Mouse (Mus musculus) kidney, adult 2 months (tissue): ENCODE data around the gene Cdk5r2.

Experiments
- CTCF ChIP-seq: fragments of 200-500 bp; conservative IDR thresholded peaks from 2 replicates; pipeline ENCODE4 v1.5.1; 2011; ENCODE audit warnings: low read depth, mild to moderate bottlenecking, control low read depth, low read length, moderate library complexity, mixed read lengths; ENCODE audit not compliant: insufficient read depth, insufficient read length
- POLR2A ChIP-seq: fragments of 200-500 bp; IDR thresholded peaks from one replicate; pipeline ENCODE4 v1.6.1; 2011; ENCODE audit warnings: low read depth, low read length, control low read depth

GRCm38 (mm10) chr1:74818509-74818908 is 36.2 kb upstream of the Cdk5r2 start:
- TF ChIP-seq CTCF, result no peak
- TF ChIP-seq POLR2A, result no peak
